Mouse (Mus musculus) v-Abl transformed pro-B cells (cell line): Measurements from ENCODE around the gene Kdm2a.

Experiments
- in situ Hi-C, 2 experiments: fragments of 400-800 bp; cut with MboI; formaldehyde crosslinking; loops; one replicate each; pipeline ENCODE4 v1.15.1; 2025; ENCODE audit not compliant: unreplicated experiment in 2 of 2

Kdm2a gene

DNA sequence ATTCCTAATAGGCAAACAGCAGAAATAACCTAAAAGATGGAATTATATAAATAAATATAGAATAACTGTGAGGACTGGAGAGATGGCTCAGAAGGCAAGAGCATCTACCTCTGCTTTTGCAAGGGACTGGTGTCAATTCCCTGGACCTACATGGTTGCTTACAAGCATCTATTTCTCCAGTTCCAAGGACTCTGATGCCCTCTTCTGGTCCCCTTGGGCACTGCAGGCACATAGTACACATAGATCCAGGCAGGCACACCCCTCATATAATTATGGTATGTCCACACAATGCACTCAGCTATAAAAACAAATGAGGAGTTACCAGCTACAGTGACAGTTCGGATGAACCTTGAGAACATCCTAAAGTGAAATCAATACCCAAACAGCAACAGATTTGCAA lies 118.6 kb downstream of the Kdm2a start:
- in situ Hi-C loops, result no loop called here

DNA sequence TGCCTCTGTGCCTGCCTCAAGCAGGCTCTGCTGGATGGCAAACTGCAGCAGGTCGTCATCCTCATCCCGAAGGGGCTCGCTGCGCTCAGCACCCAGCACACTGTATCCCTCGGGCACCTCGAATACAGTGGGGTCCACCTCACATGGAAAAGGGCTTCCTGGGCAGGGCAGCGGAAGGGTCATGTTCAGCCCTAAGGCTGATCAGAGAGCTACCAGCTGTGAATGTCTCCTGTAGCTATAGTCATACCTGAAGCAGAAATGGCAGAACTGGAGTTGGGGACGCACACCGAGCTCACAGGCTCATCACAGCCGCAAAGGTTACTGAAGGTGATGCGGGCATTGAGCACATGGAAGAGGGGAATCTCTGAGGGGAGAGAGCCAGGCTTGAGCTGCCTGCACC lies 127.1 kb downstream of the Kdm2a start:
- in situ Hi-C loops, result no loop called here

DNA sequence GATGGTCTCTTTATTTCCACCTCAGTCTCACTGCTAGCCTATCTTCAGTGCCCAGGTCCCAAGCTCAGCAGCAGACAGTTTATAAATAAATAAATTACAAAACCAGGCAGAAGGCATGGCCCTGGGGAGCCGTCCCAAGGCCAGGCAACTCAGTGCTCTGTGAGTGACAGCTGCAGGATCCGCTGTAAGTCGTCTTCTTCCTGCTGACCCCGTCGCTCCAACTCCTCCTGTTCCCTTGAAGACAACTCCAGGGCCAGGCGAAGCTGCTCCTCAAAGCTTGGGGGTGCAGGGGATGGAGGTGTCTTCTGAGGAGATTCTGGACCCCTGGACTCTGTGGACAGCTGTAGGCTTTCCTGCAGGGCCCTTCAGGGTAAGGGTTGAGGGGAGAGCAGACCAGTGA lies 127.9 kb downstream of the Kdm2a start:
- in situ Hi-C loops, result no loop called here

DNA sequence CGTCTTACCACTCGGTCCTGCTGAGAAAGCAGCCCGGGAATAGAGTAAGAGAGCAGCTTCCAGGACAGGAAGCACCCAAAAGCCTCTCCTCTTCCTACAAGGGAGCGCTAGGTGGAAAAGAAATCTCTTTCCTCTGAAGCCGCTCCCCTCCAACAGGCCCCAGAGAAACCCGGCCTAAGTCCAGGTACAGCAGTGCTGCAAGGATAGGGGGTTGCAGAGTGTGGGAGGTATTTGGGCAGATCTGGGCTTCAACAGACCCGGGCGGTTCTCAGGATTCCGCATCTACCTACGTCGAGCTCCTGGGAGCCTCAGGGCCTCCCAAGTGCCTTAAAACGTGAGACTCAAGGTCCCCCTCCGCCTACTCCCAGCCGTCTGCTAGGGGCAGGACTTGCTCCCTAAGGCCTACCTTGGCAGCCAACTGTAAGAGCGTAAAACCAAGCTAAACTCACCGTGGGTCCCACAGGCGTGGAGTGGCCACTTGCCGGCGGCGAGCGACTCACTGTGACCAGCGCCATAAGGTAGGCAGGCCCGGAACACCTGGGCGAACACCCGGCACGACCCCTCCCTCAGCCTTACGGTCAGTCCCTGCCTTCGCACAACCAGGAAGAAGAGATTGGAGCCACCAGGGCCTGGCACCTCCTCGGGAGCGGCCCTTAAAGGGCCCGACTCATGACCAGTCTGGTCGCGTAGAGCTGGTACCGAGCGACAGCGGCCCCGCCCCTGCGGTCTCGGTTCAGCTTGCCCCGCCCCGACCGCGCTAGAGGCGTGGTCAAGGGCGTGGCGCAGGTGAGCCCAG lies 129.3 kb downstream of the Kdm2a start, which contains the start of gene Ssh3:
Gene Ssh3 (minus strand): TSS at position 615 of the 796 bp plus-strand sequence.
- in situ Hi-C loops, result loop anchor here in 1 of 2 experiments (5.0 to 10.0 kb wide), 2 partner anchors 44 to 146 kb away; no protein-coding TSS in a partner anchor

DNA sequence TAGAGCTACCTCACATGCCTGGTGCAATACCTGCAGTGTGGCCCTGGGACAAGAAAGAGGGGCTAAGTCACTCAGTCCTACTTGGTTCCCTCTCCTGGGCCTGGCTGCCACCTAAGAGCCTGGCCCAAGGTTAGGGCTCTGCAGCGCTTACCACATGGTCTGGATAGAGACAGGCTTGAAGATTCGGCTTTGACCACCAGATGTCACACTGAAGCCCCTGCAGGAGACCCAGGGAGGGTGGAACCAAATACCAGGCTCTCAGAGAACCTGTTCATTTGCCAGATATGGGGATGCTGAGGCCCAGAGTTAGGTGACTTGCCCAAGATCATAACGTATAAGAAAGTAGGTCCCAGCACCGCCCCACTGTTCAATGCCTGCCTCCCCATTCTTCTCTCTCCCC lies 132.1 kb downstream of the Kdm2a start:
- in situ Hi-C loops, result loop anchor here in 1 of 2 experiments (5.0 to 10.0 kb wide), 2 partner anchors 46 to 149 kb away; no protein-coding TSS in a partner anchor
